Mouse (Mus musculus) midbrain, embryonic 16.5 days (tissue): ENCODE measurements around the gene Atp8a2. TPM values are rescaled to one million over a fixed set of nuclear protein-coding genes. Genes with fewer than 3 reads are reported as not detected.

Source experiments
- ATAC-seq: fragments of 200-750 bp; cut with Nextera tagmentation; 2 replicates; pipeline ENCODE4 v1.8.0; 2017; ENCODE audit warnings: moderate TSS enrichment
- H3K27ac ChIP-seq: fragments of 300-500 bp; sonication (generic); 2 replicates; pipeline ENCODE4 v1.5.1; 2014; ENCODE audit warnings: mild to moderate bottlenecking, low read length, mixed read lengths
- H3K27me3 ChIP-seq: fragments of 300-500 bp; sonication (generic); 2 replicates; pipeline ENCODE4 v1.6.1; 2014; ENCODE audit warnings: low read depth, low read length, mixed read lengths; ENCODE audit not compliant: control insufficient read depth, insufficient read depth
- H3K36me3 ChIP-seq: fragments of 300-500 bp; sonication (generic); 2 replicates; pipeline ENCODE4 v1.6.1; 2014; ENCODE audit warnings: mild to moderate bottlenecking, low read length, moderate library complexity, mixed read lengths; ENCODE audit not compliant: control insufficient read depth, insufficient read depth
- H3K4me1 ChIP-seq: fragments of 300-500 bp; sonication (generic); 2 replicates; pipeline ENCODE4 v1.6.1; 2014; ENCODE audit warnings: mild to moderate bottlenecking, low read length, mixed read lengths; ENCODE audit not compliant: control insufficient read depth, insufficient read depth
- H3K4me2 ChIP-seq: fragments of 300-500 bp; sonication (generic); 2 replicates; pipeline ENCODE4 v1.6.1; 2014; ENCODE audit warnings: mild to moderate bottlenecking, low read length, mixed read lengths
- H3K4me3 ChIP-seq: fragments of 300-500 bp; sonication (generic); 2 replicates; pipeline ENCODE4 v1.5.1; 2014; ENCODE audit warnings: low read depth, mild to moderate bottlenecking, low read length, moderate library complexity, mixed read lengths
- H3K9ac ChIP-seq: fragments of 300-500 bp; sonication (generic); 2 replicates; pipeline ENCODE4 v1.6.1; 2014; ENCODE audit warnings: low read depth, low read length, mixed read lengths
- H3K9me3 ChIP-seq: fragments of 300-500 bp; sonication (generic); replicated peaks from 2 replicates; pipeline ENCODE4 v1.6.1; 2014; ENCODE audit warnings: mild to moderate bottlenecking, low read length, mixed read lengths; ENCODE audit not compliant: control insufficient read depth, poor library complexity, severe bottlenecking
- WGBS: fragments of 180-500 bp; shearing (Covaris S2); extraction: QIAGEN DNeasy Blood & Tissue Kit; methylation state at CpG from one replicate; pipeline ENCODE4 v1.1.7; 2014; 5-methylcytosine and 5-hydroxymethylcytosine counted together
- polyA plus RNA-seq: library from polyadenylated mRNA; unstranded; fragments of >200 nt; fragmentation: Nextera tagmentation; extraction: Ambion mirVana; gene quantifications from 2 replicates; pipeline ENCODE4 v1.2.1, GENCODE M21; 2015

The Atp8a2 gene
- 45.6 and 51.3 TPM in 2 replicates for polyA plus RNA-seq

DNA sequence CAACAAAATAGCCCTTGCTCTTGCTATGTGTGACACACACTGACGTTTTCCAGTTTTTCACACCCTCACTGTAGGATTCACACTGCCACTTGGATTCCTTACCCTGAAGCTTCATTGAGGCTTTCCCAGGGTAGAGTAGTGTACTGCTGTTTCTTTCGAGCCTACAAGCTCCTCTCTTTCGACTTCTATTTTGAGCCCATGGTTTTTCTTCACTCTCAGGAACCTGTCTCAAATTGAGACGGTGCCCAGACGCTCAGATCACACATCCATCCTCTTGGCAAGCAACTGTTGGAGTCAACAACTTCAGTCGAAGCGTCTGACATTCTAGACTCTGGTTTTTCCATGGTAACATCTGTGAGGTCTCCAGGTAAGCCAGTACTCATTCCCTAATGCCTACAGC, at the start of gene Atp8a2:
Gene Atp8a2, minus strand, starts transcription at position 296 of the 400 bp plus-strand sequence.
- Histone ChIP-seq H3K4me2 (no peak within 1 kb of the TSS), H3K4me1 (no peaks in the 10 kb centered on the region), H3K27me3 (no peaks in the 10 kb centered on the region), H3K9me3 (no peaks in the 10 kb centered on the region), H3K9ac (no peak within 1 kb of the TSS), H3K36me3 (no peaks in the 10 kb centered on the region), H3K27ac (no peak within 1 kb of the TSS), H3K4me3 (no peak within 1 kb of the TSS)
- 83% methylated on average over 7 of the region's 7 CpGs for WGBS
- no peak for ATAC-seq

DNA sequence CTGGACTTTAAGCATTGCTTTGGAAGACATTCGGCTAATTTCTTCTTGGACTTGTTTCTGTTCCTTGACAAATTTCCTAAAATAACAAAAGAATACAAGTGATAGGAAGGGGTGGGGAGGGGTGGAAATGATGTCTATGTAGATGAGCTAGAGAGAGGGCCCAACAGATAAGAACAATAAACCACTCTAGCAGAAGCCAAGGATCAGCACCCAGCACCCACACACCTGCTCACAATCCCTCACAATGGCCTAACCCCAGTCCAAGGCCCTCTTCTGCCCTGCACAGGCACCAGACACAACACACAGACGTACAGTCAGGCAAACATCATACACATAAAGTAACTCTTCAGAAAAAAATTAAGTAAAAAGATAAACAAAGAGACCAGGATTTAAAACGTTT, 41.6 kb upstream of the Atp8a2 start:
- WGBS, result 92% methylated on average over 3 of the region's 3 CpGs
- Histone ChIP-seq H3K9me3 (no peaks in the 10 kb centered on the region), H3K9ac (no peak overlapping the region), H3K36me3 (peaks cover 25% of the 10 kb centered on the region), H3K4me3 (no peak overlapping the region), H3K4me1 (no peaks in the 10 kb centered on the region), H3K27ac (no peak overlapping the region), H3K4me2 (no peak overlapping the region), H3K27me3 (no peaks in the 10 kb centered on the region)
- ATAC-seq, result no peak

DNA sequence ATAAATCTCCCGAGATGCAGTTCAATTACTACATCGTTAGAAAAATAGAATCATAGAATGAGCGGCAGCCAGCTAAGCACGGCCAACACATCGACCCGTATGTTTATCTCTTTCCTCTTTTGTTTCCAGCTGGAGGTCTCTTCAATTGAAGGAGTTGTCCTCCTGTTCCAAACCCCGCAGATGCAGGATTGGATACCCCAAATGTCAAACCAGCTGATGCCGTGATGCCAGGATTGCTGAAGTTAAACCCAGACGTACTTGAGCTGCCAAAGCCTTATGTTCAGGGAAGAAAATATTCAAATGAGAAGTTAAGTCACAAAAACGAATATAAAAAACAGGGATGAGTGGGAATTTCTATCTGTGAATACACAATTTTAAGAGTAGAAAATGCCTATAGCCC, 22.9 kb upstream of the Atp8a2 start:
- Histone ChIP-seq H3K4me1 (no peaks in the 10 kb centered on the region), H3K27me3 (no peaks in the 10 kb centered on the region), H3K4me2 (no peak overlapping the region), H3K9ac (no peak overlapping the region), H3K27ac (no peak overlapping the region), H3K4me3 (no peak overlapping the region), H3K36me3 (peaks cover 19% of the 10 kb centered on the region), H3K9me3 (no peaks in the 10 kb centered on the region)
- 91% methylated on average over 10 of the region's 10 CpGs for whole genome bisulfite sequencing
- ATAC-seq, result no peak

DNA sequence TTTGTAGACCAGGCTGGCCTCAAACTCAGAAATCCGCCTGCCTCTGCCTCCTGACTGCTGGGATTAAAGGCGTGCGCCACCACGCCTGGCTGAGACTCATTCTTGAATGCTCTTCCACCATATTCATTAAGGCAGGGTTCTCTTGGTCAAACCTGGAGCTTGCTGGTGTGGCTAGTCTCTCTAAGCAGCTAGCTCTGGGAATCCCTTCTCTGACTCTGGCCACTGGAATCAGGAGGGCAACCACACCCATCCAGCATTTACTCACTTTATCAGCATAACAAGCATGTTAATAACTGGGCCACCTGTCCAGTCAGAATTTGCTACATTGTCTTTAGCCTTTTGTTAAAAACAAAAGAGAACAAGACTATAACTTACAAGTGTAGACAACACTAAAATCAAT, 20.6 kb upstream of the Atp8a2 start:
- H3K9ac ChIP-seq, result no peak overlapping the region
- peaks cover 16% of the 10 kb centered on the region for H3K36me3 ChIP-seq
- H3K4me3 ChIP-seq, result no peak overlapping the region
- no peak overlapping the region for H3K27ac ChIP-seq
- ATAC-seq, result no peak
- H3K4me1 ChIP-seq, result no peaks in the 10 kb centered on the region
- no peaks in the 10 kb centered on the region for H3K9me3 ChIP-seq
- H3K4me2 ChIP-seq, result no peak overlapping the region
- no peaks in the 10 kb centered on the region for H3K27me3 ChIP-seq
- 97% methylated on average over 4 of the region's 4 CpGs for WGBS

DNA sequence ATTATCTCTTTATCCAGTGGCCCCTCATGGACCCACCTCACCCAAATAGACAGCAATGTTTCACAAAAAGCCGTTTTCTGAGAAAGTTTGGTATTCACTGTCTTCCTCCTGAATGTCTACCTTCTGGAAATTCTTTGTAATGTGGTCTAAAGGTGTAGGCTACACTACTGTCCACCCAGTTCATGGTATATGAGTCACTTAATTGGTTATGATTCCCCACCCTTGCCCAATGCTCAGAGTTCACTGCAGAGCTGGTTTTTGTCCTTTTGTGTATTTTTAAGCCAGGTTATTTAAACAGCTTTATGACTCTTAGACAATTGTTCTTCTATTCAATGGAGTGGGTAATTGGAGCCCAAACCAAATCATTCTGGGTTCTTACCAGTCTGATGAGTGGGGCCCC, 19.1 kb upstream of the Atp8a2 start:
- peaks cover 16% of the 10 kb centered on the region for H3K36me3 ChIP-seq
- WGBS, result 95% methylated on average over 1 of the region's 1 CpGs
- ATAC-seq, result no peak
- H3K9ac ChIP-seq, result no peak overlapping the region
- H3K9me3 ChIP-seq, result no peaks in the 10 kb centered on the region
- H3K4me3 ChIP-seq, result no peak overlapping the region
- no peaks in the 10 kb centered on the region for H3K27me3 ChIP-seq
- H3K27ac ChIP-seq, result no peak overlapping the region
- no peak overlapping the region for H3K4me2 ChIP-seq
- H3K4me1 ChIP-seq, result no peaks in the 10 kb centered on the region

DNA sequence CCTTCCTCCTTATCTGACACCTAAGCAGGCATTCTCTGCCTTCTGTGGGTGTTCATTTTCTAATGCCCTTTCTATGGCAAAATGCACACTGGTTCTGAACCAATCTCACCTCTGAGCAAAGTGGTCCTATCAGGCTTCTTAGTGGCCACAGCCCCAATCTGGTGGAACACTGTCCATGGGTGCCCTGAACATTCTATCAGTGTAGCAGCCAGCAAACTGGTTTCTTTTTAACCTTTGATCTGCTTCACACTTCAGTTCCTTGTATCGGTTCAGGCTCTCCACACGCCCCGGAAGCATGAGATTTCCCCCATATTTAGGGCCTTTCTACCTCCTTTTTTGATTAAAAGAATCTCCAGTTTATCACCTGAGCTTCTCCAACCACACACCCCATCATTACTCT, 18.0 kb upstream of the Atp8a2 start:
- no peak for ATAC-seq
- H3K9ac ChIP-seq, result no peak overlapping the region
- H3K27me3 ChIP-seq, result no peaks in the 10 kb centered on the region
- H3K9me3 ChIP-seq, result no peaks in the 10 kb centered on the region
- peaks cover 14% of the 10 kb centered on the region for H3K36me3 ChIP-seq
- 96% methylated on average over 3 of the region's 3 CpGs for WGBS
- H3K4me1 ChIP-seq, result no peaks in the 10 kb centered on the region
- H3K27ac ChIP-seq, result no peak overlapping the region
- H3K4me2 ChIP-seq, result no peak overlapping the region
- no peak overlapping the region for H3K4me3 ChIP-seq

DNA sequence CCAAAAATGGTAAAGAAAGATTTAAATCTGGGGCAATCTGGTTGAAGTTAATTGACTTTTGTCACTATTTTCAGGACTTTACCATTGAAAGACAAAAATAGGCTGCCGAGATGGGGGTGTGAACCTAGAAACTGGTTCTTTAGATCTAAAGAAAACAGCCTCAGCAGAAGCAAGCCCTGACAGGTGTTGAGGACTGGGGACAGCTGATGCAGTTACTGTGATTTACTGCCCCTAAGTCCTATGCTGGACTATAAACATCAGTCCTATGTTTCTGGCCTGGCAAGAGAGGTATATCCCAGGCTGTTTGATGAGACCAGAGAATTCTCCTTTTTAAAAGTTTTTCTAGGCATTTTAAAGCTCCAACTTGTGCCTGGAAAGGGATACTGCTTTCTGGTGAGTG, 17.1 kb upstream of the Atp8a2 start:
- Histone ChIP-seq H3K4me1 (no peaks in the 10 kb centered on the region), H3K4me3 (no peak overlapping the region), H3K27ac (no peak overlapping the region), H3K4me2 (no peak overlapping the region), H3K9me3 (no peaks in the 10 kb centered on the region), H3K36me3 (peaks cover 11% of the 10 kb centered on the region), H3K9ac (no peak overlapping the region), H3K27me3 (no peaks in the 10 kb centered on the region)
- 75% methylated on average over 1 of the region's 1 CpGs for WGBS
- no peak for ATAC-seq

DNA sequence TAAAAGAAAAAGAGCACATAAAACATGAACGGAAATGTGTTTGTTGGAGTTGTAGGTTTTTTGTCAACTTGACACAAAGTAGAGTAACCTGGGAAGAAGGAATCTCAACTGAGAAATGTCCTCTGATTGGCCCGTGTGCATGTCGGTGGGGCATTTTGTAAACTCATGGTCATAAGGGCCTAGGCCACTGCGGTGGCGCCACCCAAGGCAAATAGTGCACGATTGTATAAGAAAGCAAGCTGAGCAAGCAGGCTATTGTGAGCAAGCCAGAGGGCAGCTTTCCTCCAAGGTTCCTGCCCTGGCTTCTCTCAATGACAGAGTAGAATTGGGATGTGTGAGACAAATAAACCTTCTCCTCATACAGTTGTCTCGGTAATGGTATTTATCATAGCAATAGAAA, 12.2 kb upstream of the Atp8a2 start:
- no peaks in the 10 kb centered on the region for H3K27me3 ChIP-seq
- no peaks in the 10 kb centered on the region for H3K36me3 ChIP-seq
- no peak overlapping the region for H3K4me3 ChIP-seq
- no peaks in the 10 kb centered on the region for H3K4me1 ChIP-seq
- 94% methylated on average over 7 of the region's 7 CpGs for WGBS
- no peaks in the 10 kb centered on the region for H3K9me3 ChIP-seq
- no peak overlapping the region for H3K9ac ChIP-seq
- H3K27ac ChIP-seq, result no peak overlapping the region
- no peak overlapping the region for H3K4me2 ChIP-seq
- ATAC-seq, result no peak

DNA sequence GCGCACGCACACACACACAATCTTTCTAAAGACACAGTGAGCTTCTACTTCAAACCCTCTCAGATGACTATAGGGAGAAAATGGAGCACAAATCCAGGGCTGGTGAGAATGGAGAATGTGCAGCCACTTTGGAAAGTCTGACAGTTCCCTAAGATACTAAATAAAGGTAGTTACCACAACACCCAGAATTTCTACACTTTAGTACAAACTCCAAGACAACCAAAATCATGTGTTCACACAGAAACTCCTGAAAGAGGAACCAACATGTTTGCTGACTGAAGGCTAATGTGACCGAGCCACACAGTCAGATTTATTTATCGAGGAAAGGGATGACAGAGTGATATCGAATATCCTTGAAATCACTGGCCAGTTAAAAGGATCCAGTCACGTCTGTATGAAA, 8.0 kb upstream of the Atp8a2 start:
- H3K27me3 ChIP-seq, result no peaks in the 10 kb centered on the region
- H3K4me1 ChIP-seq, result no peaks in the 10 kb centered on the region
- no peak overlapping the region for H3K9ac ChIP-seq
- H3K27ac ChIP-seq, result no peak overlapping the region
- WGBS, result 95% methylated on average over 6 of the region's 6 CpGs
- no peaks in the 10 kb centered on the region for H3K9me3 ChIP-seq
- no peak overlapping the region for H3K4me2 ChIP-seq
- no peak for ATAC-seq
- no peaks in the 10 kb centered on the region for H3K36me3 ChIP-seq
- no peak overlapping the region for H3K4me3 ChIP-seq

DNA sequence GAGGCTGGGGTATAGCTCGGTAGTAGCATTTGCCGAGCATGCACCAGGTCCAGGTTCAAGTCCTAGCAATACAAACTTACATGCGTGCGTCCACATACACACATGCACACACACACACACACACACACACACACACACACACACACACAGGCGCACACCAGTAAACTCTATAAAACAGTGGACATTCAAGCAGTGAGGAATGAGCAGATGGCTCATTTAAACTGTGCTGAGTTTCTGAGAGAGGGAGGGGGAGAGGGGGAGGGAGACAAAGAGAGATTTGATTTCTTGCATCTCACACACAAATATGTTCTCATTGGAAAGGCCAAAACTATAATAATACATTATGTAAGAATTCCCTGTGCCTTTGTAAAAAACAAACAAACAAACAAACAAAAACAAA, 980 bp downstream of the Atp8a2 start:
- H3K27me3 ChIP-seq, result no peaks in the 10 kb centered on the region
- no peak overlapping the region for H3K4me3 ChIP-seq
- no peaks in the 10 kb centered on the region for H3K4me1 ChIP-seq
- no peak overlapping the region for H3K27ac ChIP-seq
- no peak overlapping the region for H3K9ac ChIP-seq
- no peaks in the 10 kb centered on the region for H3K36me3 ChIP-seq
- WGBS, result 85% methylated on average over 5 of the region's 5 CpGs
- H3K9me3 ChIP-seq, result no peaks in the 10 kb centered on the region
- H3K4me2 ChIP-seq, result no peak overlapping the region
- ATAC-seq, result no peak
